Mouse (Mus musculus) urinary bladder, postnatal 36 days (tissue): ENCODE measurements around the gene Adap2.

Experiments
- DNase-seq, 2 experiments: peaks; one replicate each; pipeline ENCODE4 v3.0.0; 2022; ENCODE audit warnings: low spot score in 2 of 2, mixed read lengths in 1 of 2

The Adap2 gene

GRCm38 (mm10) chr11:80196351-80196750 is 42.4 kb downstream of the Adap2 start:
- DNase-seq: no peak

GRCm38 (mm10) chr11:80199316-80199715 is 45.4 kb downstream of the Adap2 start:
- no peak for DNase-seq

GRCm38 (mm10) chr11:80199773-80200172 is 45.9 kb downstream of the Adap2 start:
- DNase-seq: no peak

- no peak for DNase-seq
Observed at GRCm38 (mm10) chr11:80200326-80200725, 46.4 kb downstream of the Adap2 start.

- DNase-seq: no peak
Observed at GRCm38 (mm10) chr11:80202296-80202695, 48.4 kb downstream of the Adap2 start.

GRCm38 (mm10) chr11:80204037-80204436 is 50.1 kb downstream of the Adap2 start:
- DNase-seq: no peak

GRCm38 (mm10) chr11:80204941-80205340 is 51.0 kb downstream of the Adap2 start:
- no peak for DNase-seq

GRCm38 (mm10) chr11:80208465-80208859 is 54.6 kb downstream of the Adap2 start:
- no peak for DNase-seq

GRCm38 (mm10) chr11:80208860-80209800 is 55.2 kb downstream of the Adap2 start, which contains the start of gene Rhot1:
Gene Rhot1, plus strand, starts transcription at chr11:80209019.
- peak; percentile 95 to 96 for DNase-seq

GRCm38 (mm10) chr11:80210321-80210720 is 56.4 kb downstream of the Adap2 start:
- no peak for DNase-seq

GRCm38 (mm10) chr11:80212282-80212681 is 58.4 kb downstream of the Adap2 start:
- no peak for DNase-seq

GRCm38 (mm10) chr11:80215291-80215690 is 61.4 kb downstream of the Adap2 start:
- DNase-seq: no peak

- peak in 1 of 2 experiments; percentile 17 for DNase-seq
Observed at GRCm38 (mm10) chr11:80218657-80219293, 64.9 kb downstream of the Adap2 start.
